Mouse (Mus musculus) thymus, postnatal 36 days (tissue): ENCODE measurements around the gene Gstm7.
"Not testable (repeated sequence)": the region's sequence is repeated elsewhere in the genome, so short reads cannot be mapped to it uniquely, and the experiment has no call there.

Experiments
- DNase-seq, 2 experiments: peaks; one replicate each; pipeline ENCODE4 v3.0.0; 2022; ENCODE audit warnings: mixed read lengths in 2 of 2

Gstm7 gene

GRCm38 (mm10) chr3:107932128-107932527 lies 511 bp upstream of the Gstm7 start:
- no peak for DNase-seq

GRCm38 (mm10) chr3:107931134-107931533 lies 483 bp downstream of the Gstm7 start:
- DNase-seq, result no peak

- DNase-seq, result no peak
Measured at GRCm38 (mm10) chr3:107929731-107930130, 1.9 kb downstream of the Gstm7 start.

GRCm38 (mm10) chr3:107929243-107929642 lies 2.4 kb downstream of the Gstm7 start:
- no peak for DNase-seq

GRCm38 (mm10) chr3:107928691-107929090 lies 2.9 kb downstream of the Gstm7 start:
- no peak for DNase-seq

- no peak for DNase-seq
Measured at GRCm38 (mm10) chr3:107927841-107928240, 3.8 kb downstream of the Gstm7 start.

- DNase-seq, result no peak
Measured at GRCm38 (mm10) chr3:107925335-107925734, 6.3 kb downstream of the Gstm7 start.

GRCm38 (mm10) chr3:107920348-107920747 lies 11.3 kb downstream of the Gstm7 start:
- no peak for DNase-seq

- DNase-seq, result peak in 1 of 2 experiments; percentile 22
Measured at GRCm38 (mm10) chr3:107917783-107918408, 13.7 kb downstream of the Gstm7 start.

GRCm38 (mm10) chr3:107917097-107917496 lies 14.5 kb downstream of the Gstm7 start:
- no peak for DNase-seq

GRCm38 (mm10) chr3:107916674-107917073 lies 14.9 kb downstream of the Gstm7 start:
- DNase-seq, result no peak

GRCm38 (mm10) chr3:107905942-107906341 lies 25.7 kb downstream of the Gstm7 start:
- DNase-seq, result no peak

- no peak for DNase-seq
Measured at GRCm38 (mm10) chr3:107900955-107901673, 30.5 kb downstream of the Gstm7 start.

- no peak for DNase-seq
Measured at GRCm38 (mm10) chr3:107898691-107899090, 32.9 kb downstream of the Gstm7 start.

- no peak for DNase-seq
Measured at GRCm38 (mm10) chr3:107895720-107896569, 35.7 kb downstream of the Gstm7 start, which contains the start of gene Gstm5. Gene Gstm5, plus strand, starts transcription at chr3:107895821.

GRCm38 (mm10) chr3:107895194-107895719 lies 36.4 kb downstream of the Gstm7 start:
- no peak for DNase-seq

GRCm38 (mm10) chr3:107889236-107889635 lies 42.4 kb downstream of the Gstm7 start:
- not testable (repeated sequence) for DNase-seq

GRCm38 (mm10) chr3:107887674-107888495 lies 43.7 kb downstream of the Gstm7 start:
- no peak for DNase-seq

GRCm38 (mm10) chr3:107877747-107878736 lies 53.6 kb downstream of the Gstm7 start:
- DNase-seq, result no peak

GRCm38 (mm10) chr3:107877005-107877404 lies 54.6 kb downstream of the Gstm7 start, which contains the start of gene Eps8l3:
Gene Eps8l3, plus strand, starts transcription at chr3:107877229.
- DNase-seq, result no peak
